Mouse (Mus musculus): ENCODE results near the gene Trib3. TPM values are rescaled to one million over a fixed set of nuclear protein-coding genes. Genes with fewer than 3 reads are reported as not detected.
"Not testable (repeated sequence)": the region's sequence is repeated elsewhere in the genome, so short reads cannot be mapped to it uniquely, and the experiment has no call there.

Gene Trib3
- total RNA-seq, 2 experiments from 2014 or later = 0.49 to 1.0 TPM

DNA sequence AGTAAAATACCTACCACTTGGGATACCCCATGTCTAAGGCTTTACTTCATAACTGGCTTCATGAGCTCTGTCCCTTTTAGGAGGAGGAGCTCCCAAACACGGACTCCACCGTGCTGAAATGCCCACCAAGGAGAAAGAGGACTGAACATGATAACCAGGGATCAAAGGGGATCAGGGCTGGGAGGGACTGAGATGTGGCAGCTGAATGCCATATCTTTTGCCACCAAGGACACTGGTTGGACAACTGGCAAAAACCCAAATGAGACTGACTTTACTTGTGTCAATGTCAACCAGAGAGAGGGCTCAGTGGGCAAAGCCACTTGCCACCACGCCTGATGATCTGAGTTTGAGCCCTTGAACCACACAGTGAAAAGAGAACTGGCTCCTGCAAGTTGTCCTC is 19.0 kb downstream of the Trib3 start:
- DNase-seq (ENCODE audit: extremely low spot score in 1 of 2, low spot score in 2 of 2) = no peak
- intact Hi-C loops (cut with DNase I) = loop anchor here (10.0 kb wide), 1 partner anchor 70 kb away; no protein-coding TSS in a partner anchor

DNA sequence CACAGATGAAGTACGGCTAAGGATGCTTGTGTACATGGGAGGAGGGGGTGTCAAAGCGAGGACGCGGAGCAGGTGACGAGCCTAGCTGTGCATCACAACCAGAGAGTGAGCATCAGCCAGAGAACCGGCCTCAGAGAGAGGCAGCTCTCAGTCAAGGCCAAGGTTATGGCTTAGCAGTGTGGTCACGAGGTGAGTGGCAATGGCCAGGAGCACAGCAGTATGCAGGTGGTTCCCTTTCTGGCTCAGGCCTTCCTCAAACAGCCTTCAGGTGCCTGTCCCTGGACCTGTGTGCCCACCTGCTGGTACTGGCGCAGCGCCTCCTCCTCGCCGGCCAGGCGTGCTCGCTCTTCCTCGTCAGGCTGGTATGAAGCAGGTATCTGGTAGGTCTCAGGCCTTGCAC is 19.9 kb downstream of the Trib3 start:
- intact Hi-C loops (cut with DNase I) = loop anchor here (10.0 kb wide), 1 partner anchor 69 kb away; no protein-coding TSS in a partner anchor
- DNase-seq (ENCODE audit: extremely low spot score in 1 of 2, low spot score in 2 of 2) = no peak

DNA sequence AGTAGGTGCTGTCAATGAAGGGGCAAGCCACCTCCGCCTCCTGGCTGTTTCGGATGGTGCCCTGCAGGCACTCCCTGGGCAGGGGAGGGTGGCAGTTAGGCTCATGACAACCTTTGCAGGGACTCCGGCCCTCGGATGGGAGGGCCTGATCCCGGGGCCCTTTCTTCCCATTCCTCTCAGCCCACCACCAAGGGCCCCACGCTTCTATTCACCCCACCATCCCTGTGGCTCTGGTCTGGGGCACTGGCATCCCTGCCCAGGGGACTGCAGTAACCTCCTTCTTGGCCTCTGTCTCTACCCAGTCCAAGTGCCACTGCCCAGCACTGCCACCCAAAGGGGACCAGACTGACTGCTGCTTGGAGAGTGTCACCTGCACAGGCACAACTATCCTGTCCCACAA is 21.6 kb downstream of the Trib3 start:
- DNase-seq (ENCODE audit: extremely low spot score in 1 of 2, low spot score in 2 of 2) = no peak
- intact Hi-C loops (cut with DNase I) = loop anchor here (10.0 kb wide), 1 partner anchor 67 kb away; no protein-coding TSS in a partner anchor

DNA sequence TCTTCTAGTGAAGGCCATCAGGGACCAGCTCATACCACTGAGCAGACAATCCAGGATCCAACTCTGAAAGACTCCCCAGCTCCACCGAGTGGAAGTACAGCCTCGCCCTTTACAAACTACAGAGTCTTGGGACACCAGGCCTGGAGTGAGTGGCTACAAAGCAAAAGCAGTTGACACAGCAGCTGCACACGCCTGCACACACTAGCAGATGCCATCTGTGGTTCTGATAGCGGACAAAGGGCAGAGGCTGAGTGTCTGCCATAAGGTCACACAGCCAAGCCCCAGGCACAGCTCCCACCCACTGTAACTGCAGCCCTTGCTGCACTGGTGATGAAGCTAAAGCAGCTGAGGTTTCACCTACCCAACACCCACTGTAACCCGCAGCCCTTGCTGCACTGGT is 22.3 kb downstream of the Trib3 start:
- intact Hi-C loops (cut with DNase I) = loop anchor here (10.0 kb wide), 1 partner anchor 67 kb away; no protein-coding TSS in a partner anchor
- no peak for DNase-seq (ENCODE audit: extremely low spot score in 1 of 2, low spot score in 2 of 2)

DNA sequence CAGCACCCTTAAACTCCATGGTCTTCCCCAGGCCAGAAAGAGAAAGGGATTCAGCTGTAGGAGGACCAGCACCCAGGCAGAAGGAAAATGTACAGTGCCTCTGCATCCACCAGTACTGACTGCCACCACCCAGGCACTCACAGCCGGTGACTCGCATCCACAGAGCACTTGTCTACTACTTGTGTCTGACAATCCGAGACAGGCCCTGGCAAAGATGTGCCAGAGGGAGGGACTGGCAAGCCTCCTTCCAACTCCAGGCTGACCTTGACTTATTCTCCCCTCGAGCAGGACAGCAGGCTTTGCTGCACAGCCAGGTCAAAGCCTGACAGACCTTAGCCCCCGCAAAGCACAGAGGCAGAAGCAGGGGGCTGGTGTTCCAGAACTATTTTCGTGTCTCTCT is 26.8 kb downstream of the Trib3 start:
- intact Hi-C loops (cut with DNase I) = no loop called here
- DNase-seq (ENCODE audit: extremely low spot score in 1 of 2, low spot score in 2 of 2) = no peak

DNA sequence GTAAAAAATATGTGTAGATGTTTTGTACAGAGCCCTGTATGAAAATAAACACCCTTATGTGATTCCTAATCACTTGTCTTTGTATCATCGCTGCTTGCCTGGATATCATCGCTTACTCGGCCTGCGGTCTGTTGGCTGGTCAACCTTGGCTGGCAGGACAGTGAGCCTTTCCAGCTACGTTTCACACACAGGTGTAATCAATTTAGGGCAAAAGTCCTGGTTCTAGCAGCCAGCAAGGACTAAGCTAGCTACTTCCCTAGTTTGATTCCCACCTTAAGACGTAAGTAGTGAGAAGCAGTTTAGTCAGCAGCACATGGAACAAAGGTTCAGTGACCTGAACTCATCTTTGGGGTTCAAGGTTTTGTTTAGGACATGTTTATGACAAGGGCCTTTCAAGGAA is 29.9 kb downstream of the Trib3 start:
- intact Hi-C loops (cut with DNase I) = no loop called here
- DNase-seq (ENCODE audit: extremely low spot score in 1 of 2, low spot score in 2 of 2) = no peak

DNA sequence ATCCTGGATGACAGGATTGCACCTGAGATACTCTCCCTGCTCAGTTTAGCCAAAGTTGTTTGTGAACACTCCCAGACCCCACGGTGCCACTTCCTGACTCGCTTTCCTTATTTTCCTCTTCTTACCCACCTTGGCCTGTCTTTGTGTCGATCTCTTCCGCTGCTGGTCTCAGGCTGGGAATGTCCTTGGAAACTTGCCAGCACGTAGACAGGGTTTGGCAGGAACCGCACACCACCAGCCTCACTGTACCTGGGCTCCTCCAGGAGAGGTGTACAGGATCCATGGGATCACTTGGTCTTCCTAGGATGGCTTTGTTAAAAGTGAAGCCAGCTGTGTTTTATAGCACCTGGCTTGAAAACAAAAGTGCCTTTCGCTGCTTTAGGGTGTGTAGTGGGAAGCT is 30.8 kb downstream of the Trib3 start:
- intact Hi-C loops (cut with DNase I) = no loop called here
- no peak for DNase-seq (ENCODE audit: extremely low spot score in 1 of 2, low spot score in 2 of 2)

DNA sequence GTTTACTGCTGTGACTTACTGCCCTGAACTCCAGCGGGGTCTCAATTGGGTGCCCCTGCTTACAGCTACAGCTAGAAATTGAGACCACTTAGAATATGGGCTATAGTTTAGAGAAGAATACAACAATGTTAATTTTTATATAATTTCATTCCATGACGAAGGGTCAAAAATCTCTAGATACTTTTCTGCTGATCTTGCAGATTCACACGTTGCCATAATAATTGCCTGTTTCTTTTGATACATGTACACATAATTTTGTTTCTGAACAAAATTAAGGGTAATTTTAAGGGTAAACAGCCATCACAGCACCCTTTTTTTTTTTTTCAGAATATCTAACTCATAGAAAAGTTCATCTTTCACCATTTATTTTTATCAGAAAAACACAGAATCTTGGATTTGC is 36.6 kb downstream of the Trib3 start:
- intact Hi-C loops (cut with DNase I) = no loop called here
- no peak for DNase-seq (ENCODE audit: extremely low spot score in 1 of 2, low spot score in 2 of 2)

DNA sequence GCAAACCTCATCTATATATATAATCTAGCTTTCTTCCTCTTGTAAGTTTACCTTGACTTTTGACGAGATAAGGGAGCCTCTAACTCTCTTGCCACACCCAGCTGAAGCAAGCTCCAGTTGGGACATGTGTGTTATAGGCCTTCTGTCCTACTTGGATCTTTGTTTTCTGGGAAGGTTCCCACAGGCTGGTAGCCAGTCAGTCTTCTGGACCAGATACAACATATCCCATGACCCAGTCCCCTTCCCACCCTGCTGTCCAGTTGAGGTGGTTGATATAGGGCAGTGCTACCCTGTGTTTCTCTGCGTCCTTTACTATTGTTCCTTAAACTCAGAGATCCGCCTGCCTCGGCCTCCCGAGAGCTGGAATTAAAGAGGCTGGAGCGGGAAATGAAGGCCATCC is 38.4 kb downstream of the Trib3 start:
- no peak for DNase-seq (ENCODE audit: extremely low spot score in 1 of 2, low spot score in 2 of 2)
- intact Hi-C loops (cut with DNase I) = no loop called here

DNA sequence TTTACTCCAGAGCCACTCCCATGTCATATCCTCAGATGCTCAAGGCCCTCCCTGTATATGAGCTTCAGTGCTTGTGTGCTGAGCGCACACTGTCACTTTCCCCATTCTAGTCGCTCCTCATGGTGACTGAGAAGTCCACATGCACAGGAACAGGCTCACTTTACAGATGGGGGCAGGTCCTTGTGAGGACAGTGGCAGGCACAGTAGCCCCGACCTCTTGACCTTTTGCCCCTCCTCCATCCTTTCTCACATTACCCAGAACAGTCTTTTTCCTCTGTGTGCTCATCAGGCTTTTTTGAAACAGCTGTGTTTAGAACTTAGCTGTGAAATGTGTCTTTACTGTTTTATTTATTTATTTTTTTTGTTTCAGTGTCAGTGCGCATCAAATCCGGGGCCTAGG is 40.1 kb downstream of the Trib3 start:
- DNase-seq (ENCODE audit: extremely low spot score in 1 of 2, low spot score in 2 of 2) = no peak
- intact Hi-C loops (cut with DNase I) = no loop called here

DNA sequence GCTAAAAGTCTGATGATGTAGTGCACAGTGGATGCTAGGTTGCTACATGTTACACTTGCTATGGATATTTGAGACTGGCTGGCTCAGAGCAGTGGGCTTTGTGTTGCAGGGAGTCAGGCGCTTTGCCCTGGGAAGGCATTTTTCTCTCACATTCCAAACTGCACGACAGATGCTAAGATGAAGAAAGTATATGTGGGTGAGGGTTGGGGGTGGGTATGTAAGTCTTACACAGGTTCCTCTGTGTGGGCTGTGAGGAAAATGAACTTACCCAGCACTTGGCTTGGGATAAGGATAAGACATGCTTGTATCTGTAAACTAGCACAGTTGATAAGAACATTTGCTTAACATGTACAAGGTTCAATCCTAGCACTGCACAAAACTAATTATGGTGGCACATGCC is 41.0 kb downstream of the Trib3 start:
- intact Hi-C loops (cut with DNase I) = no loop called here

DNA sequence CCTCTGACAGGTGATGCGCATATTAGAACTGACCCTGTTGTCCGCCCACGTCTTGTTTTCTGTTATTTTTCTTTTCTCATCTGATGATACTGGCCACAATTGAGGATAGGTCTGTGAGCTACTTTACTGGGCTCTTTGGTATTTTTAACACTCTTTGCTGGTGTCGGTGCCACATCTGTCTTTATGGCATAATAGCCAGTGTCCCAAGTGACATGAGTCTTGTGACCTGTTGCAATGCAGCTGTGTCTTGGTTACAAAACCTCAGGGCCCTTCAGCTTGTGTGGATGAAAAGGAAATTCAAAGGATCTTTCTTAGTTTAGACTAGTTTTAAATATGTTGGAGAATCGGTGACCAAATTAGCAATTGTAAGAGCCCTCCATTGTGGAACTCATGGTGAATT is 49.3 kb downstream of the Trib3 start:
- DNase-seq (ENCODE audit: extremely low spot score in 1 of 2, low spot score in 2 of 2) = no peak
- intact Hi-C loops (cut with DNase I) = no loop called here

More for the DNA sequence above, 41.0 kb downstream of the Trib3 start:
- no peak for DNase-seq (ENCODE audit: extremely low spot score in 1 of 2, low spot score in 2 of 2)

DNA sequence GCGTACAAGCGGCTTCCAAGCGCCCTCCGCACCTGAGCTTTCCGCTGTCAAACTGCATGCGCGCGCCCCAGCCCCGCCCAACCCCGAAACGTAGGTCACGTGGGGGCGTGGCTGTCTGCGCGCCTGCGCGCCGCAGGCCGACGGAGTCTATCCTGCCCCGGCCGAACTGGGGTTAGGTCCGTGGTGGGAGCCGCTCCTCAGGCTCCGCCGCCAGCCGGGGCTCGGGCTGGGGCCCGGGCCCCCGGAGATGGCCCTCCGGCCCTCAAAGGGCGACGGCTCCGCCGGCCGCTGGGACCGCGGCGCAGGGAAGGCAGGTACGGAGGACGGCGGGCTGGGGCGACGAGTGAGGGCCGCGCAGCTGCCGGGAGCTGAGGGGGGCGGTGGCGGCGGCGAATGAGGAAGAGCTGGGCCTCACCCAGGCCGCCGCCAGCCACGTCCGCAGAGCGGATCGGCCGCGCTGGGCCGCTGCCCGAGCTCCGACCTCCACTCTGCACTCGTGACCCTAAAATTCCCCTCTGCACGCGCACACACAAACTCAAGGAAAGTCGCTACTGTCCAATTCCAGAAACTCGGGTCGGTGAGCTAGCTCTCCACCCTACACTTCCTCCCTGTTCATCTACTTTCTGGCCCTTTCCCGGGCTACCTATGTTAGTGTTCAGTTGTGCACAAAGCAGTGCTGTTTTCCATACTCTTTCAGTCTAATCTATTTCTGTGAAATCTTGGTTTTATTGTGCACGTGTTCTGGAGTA is 49.9 kb downstream of the Trib3 start, which contains the start of gene Tbc1d20:
TSS of gene Tbc1d20 (plus strand) at position 102 of the 749 bp plus-strand sequence.
- intact Hi-C loops (cut with DNase I) = no loop called here
- DNase-seq (ENCODE audit: extremely low spot score in 1 of 2, low spot score in 2 of 2) = peak; percentile 84 to 92

DNA sequence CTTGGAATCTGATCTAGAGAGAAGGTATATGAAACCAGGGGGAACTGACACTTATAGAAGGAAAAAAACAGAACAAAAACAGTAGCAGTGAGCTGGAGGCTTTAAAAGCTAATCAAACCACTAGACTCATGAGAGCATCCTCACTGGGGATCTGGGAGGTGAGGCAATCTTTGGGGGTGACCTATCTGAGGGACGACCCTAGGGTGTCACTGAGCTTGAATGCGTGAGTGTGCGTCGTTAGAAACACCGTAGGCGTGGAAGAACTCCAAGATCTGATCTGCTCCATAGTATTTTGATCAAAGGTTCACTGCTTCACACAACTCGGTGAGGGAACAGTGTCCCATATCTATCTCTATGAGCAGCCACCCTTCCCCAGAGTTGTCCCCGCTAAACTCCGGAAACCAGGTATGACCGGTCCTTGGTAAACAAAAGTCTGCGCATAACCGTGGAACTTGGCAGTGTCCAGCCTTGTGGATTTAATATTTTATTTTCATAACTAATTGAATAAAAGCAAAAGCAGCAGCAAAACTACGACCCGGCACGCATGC is 50.6 kb downstream of the Trib3 start:
- intact Hi-C loops (cut with DNase I) = no loop called here
- no peak for DNase-seq (ENCODE audit: extremely low spot score in 1 of 2, low spot score in 2 of 2)

DNA sequence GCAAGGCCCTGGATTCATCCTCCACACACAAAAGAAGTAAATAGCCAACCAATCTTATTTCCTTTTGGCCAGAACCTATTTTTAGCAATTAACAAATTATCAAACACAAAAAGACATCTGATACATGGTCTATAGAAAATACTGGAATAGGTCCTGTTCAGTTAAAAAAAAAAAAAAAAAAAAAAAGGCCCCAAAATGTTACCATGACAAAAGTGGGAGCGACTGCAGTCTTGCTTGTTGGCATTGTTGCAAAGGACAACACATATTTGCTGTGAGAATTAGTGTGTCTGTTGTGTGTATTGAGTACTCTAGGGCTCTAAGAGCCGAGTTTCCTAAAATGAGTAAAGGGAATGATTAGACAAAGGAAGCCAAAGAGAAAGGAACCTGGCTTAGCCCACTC is 51.4 kb downstream of the Trib3 start:
- intact Hi-C loops (cut with DNase I) = no loop called here
- no peak for DNase-seq (ENCODE audit: extremely low spot score in 1 of 2, low spot score in 2 of 2)

DNA sequence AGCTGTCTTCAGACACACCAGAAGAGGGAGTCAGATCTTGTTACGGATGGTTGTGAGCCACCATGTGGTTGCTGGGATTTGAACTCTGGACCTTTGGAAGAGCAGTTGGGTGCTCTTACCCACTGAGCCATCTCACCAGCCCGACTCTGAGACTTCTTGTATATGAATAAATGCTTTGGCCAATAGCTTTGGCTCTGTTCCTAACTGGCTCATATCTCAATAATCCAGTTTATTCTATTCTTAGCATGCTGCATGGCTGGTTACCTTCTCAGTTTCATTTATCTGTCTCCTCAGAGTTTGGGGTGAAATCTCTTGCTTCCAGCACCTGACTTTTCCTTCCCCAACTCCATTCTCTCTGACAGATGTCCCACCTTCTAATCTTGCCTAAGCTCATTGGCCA is 54.2 kb downstream of the Trib3 start:
- DNase-seq (ENCODE audit: extremely low spot score in 1 of 2, low spot score in 2 of 2); intact Hi-C loops (cut with DNase I): not testable (repeated sequence)

DNA sequence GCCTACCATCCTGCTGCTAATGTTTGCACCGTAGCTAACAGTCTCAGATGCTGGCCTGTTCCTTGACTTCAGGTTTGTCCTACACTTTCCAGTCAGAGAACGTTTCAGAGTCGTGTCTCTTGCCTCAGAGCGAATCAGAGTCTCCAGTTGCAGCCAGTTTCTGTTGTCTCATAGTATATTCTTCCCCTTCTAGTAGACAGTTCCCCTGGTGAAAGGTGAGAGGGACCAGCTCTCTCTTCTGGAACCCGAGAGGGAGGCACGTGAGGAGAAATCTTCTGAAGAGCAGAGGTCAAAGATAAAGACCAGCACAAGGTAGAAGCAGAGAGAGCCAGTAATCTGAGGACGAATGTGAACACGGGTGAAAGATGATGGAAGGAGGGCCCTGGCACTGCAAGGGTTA is 55.8 kb downstream of the Trib3 start:
- DNase-seq (ENCODE audit: extremely low spot score in 1 of 2, low spot score in 2 of 2) = no peak
- intact Hi-C loops (cut with DNase I) = no loop called here

DNA sequence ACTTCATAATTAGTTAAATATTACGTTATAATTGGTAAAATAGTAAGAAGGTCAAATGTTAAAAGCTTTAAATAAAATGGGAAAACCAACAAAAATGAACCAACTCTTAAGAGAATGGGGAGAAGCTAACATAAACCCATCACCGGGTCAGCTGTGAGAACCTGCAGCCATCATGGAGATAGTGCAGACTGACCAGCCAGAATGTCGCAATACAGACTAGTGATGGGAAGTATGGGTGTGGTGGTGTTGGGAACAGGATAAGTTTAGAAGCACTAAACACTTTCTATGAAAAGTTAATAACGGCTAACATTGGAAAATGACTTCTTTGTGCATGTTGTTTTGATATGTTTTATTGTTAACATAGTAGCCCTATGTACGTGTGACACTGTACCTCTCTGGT is 56.3 kb downstream of the Trib3 start:
- intact Hi-C loops (cut with DNase I) = no loop called here
- no peak for DNase-seq (ENCODE audit: extremely low spot score in 1 of 2, low spot score in 2 of 2)

Measured in left cerebral cortex, postnatal 10 days (tissue).